Mouse (Mus musculus): ENCODE measurements around the gene Dhrs3. TPM values are rescaled to one million over a fixed set of nuclear protein-coding genes. Genes with fewer than 3 reads are reported as not detected.

The Dhrs3 gene
- 10 to 100 TPM; 16.4 to 22.8 TPM for total RNA-seq (2021)

- intact Hi-C loops (cut with DNase I): loop anchor here (10.0 kb wide), 3 partner anchors 162 to 382 kb away; no protein-coding TSS in a partner anchor
- peak; percentile 84 for DNase-seq
Observed at GRCm38 (mm10) chr4:144892133-144892936, at the start of gene Dhrs3. Gene Dhrs3, plus strand, starts transcription at chr4:144892827.

- intact Hi-C loops (cut with DNase I): no loop called here
- no peak for DNase-seq
Observed at GRCm38 (mm10) chr4:144861756-144862505, 30.7 kb upstream of the Dhrs3 start.

GRCm38 (mm10) chr4:144867926-144868325 lies 24.7 kb upstream of the Dhrs3 start:
- peak; percentile 61 for DNase-seq
- intact Hi-C loops (cut with DNase I): no loop called here

DNA sequence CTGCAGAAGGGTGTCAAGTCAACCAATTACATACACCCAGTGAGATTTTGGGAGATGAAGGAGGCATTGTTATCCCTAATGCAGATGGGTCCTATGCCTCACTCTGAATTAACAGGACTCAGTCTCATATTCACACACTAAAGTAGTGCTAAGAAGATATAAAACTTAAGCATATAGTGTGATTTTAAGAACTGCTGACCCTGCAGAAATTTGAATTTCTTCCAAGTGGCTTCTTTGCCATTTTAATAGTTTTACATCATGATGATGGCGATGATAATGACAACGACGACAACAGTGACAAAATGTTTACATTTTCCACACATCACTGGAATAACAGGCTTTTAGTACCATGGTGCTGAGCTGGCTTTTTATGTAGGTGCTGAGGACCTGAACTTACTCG lies 24.0 kb upstream of the Dhrs3 start:
- intact Hi-C loops (cut with DNase I): no loop called here
- no peak for DNase-seq

- DNase-seq: no peak
- intact Hi-C loops (cut with DNase I): loop anchor here (5.0 kb wide), 1 partner anchor 106 kb away; no protein-coding TSS in a partner anchor
Observed at GRCm38 (mm10) chr4:144872905-144873304, 19.7 kb upstream of the Dhrs3 start.

DNA sequence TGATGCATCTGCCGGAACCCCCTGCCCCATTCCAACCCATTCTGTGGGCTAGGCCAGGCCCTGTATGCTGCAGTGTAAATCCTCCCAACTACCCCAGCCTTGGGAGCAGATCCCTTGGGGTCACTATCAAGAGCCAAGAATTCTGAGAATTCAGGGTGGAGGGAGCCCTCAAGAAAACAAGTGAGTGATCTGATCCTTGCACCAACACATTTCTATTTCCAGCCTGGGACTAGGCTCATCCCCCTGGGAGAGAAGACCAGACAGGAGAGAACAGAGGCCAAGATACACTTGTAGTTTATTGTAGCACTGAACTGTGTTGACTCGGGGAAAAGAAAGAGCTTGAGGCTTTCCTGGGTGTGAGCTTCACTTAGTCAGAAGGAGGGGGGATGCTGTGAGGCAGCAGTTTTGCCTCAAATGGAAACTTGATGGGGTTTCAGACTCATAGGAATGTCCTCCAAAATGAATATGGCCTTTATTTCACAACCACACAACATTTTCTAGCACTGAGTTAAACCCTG lies 17.0 kb upstream of the Dhrs3 start:
- intact Hi-C loops (cut with DNase I): no loop called here
- DNase-seq: no peak

- intact Hi-C loops (cut with DNase I): no loop called here
Observed at GRCm38 (mm10) chr4:144879549-144879948, 13.1 kb upstream of the Dhrs3 start.

GRCm38 (mm10) chr4:144881376-144881775 lies 11.3 kb upstream of the Dhrs3 start:
- DNase-seq: no peak
- intact Hi-C loops (cut with DNase I): no loop called here

More at GRCm38 (mm10) chr4:144879549-144879948, 13.1 kb upstream of the Dhrs3 start:
- DNase-seq: no peak

GRCm38 (mm10) chr4:144882881-144883331 lies 9.7 kb upstream of the Dhrs3 start:
- intact Hi-C loops (cut with DNase I): no loop called here
- peak; percentile 77 for DNase-seq

DNA sequence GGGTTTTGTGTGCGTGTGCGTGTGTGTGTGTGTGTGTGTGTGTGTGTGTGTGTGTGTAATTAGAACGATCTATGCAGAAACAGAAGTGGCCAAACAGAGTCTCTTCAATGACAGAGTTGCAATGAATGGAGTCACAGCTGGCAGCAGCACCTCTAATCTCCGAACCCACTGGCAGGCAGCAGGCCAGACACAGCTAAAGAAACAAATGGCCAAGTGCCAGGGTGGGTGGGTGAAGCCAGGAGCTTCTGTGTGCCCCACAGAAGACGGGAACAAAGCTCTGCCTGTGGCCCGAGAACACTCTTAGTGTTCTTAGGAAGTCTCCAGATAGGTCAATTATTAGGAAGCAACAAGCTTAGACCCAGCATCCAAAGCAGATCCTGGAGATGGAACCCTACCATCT lies 6.2 kb upstream of the Dhrs3 start:
- peak; percentile 89 for DNase-seq
- intact Hi-C loops (cut with DNase I): no loop called here

DNA sequence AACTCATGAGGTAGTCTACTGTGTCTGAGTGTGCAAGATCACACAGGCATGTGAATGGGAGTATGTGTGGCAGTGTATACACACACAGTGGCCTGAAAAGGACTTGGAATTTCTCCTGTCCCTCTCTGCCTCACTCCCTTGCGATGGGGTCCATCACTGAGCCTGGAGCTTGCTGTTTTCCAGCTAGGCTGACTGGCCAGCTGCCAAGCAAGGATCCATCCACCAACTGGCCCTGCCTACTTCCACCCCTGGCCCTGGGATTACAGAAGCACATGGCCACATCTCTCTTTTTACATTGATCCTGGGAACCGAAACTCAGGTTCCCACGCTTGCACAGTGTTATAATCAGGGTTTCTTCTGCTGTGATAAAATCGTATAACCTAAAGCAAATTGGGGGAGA lies 3.9 kb upstream of the Dhrs3 start:
- DNase-seq: peak; percentile 71
- intact Hi-C loops (cut with DNase I): no loop called here

- no peak for DNase-seq
- intact Hi-C loops (cut with DNase I): loop anchor here (10.0 kb wide), 3 partner anchors 165 to 385 kb away; no protein-coding TSS in a partner anchor
Observed at GRCm38 (mm10) chr4:144889505-144890301, 2.9 kb upstream of the Dhrs3 start.

GRCm38 (mm10) chr4:144890690-144891120 lies 1.9 kb upstream of the Dhrs3 start:
- peak; percentile 53 for DNase-seq
- intact Hi-C loops (cut with DNase I): loop anchor here (10.0 kb wide), 3 partner anchors 164 to 384 kb away; no protein-coding TSS in a partner anchor

DNA sequence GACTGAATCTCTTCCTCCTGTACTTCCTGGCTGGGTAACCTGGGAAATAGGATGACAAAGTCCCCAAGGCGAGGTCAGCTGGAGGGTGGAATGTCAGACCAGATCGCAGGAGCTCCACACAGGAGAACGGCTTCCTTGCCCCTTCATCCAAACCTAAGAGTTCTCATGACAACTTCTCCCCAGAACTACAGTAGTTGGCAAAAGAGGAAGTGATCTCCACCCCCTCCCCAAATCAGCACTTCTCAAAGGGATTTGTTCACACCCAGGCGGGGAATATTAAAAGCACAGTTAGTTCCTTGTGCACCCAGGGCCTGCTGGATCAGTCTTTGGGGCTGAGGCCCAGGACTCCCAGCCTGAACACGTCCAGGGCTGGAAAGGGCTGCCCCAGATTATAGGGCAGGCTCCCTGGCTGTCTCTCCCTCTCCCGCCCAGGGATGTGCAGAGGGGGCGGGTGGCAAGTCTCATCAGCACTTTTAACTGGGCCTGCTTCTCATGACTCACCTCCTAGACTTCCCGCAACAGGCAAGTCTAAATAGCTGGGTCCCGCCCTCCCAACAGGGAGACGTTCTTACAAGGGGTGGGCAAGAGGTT lies 1.4 kb upstream of the Dhrs3 start:
- no peak for DNase-seq
- intact Hi-C loops (cut with DNase I): loop anchor here (10.0 kb wide), 3 partner anchors 164 to 384 kb away; no protein-coding TSS in a partner anchor

DNA sequence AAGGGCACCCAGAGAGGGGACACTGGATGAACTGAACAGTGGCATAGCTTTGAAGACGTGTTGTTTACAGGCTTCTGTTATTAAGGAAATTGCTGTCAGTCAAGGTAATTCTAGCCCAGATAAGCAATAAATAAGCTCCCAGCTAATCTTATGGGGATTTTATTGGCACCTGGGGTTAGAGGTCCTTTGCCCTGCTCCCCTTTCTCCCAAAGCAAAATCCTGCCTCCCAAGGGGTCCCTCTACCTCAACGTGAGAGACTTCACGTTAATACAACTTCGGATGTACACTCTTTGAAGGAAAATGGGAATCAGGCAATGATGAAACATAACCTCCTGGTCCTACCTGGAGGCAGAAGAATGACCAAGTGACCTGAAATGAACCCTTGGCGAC lies 889 bp upstream of the Dhrs3 start:
- no peak for DNase-seq
- intact Hi-C loops (cut with DNase I): loop anchor here (10.0 kb wide), 3 partner anchors 163 to 383 kb away; no protein-coding TSS in a partner anchor

GRCm38 (mm10) chr4:144892937-144893272 lies 278 bp downstream of the Dhrs3 start:
- no peak for DNase-seq
- intact Hi-C loops (cut with DNase I): loop anchor here (10.0 kb wide), 3 partner anchors 162 to 382 kb away; no protein-coding TSS in a partner anchor

GRCm38 (mm10) chr4:144893561-144894486 lies 1.2 kb downstream of the Dhrs3 start:
- peak; percentile 29 for DNase-seq
- intact Hi-C loops (cut with DNase I): loop anchor here (10.0 kb wide), 3 partner anchors 161 to 381 kb away; no protein-coding TSS in a partner anchor

DNA sequence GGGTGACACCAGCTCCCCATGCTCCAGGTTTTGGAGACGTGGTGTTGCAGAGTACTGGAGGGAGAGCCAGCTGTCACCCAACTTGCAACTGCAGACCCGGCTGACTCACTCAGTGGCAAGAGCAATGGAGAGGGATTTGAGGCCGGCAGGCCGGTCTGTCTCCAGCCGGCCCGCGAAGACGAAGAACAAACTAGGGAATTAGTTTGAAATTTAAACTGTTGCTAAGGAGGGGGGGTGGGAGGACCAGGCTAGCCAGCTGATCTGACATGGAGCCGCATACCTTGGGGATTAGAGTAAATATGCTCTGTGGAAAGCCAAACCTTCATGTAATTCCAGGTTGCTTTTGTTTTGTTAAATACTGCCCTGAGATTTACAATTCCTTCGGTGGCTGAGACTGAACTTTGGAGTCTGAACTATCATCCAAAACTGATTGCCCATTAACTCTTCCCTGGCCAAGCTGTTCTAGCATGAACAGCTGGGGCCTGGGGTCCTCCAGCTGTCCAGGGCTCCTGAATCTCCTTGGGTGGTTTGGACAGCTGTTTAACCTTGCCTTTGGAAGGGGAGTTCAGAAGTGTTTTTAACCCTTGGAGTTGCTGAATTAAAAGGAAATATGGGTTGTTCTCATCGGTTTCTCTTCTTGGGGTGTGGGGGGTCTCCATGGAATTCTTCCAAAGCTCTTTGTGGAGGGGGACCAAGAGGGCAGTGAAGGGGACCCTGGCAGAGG lies 2.0 kb downstream of the Dhrs3 start:
- peak; percentile 23 for DNase-seq
- intact Hi-C loops (cut with DNase I): loop anchor here (10.0 kb wide), 3 partner anchors 160 to 380 kb away; no protein-coding TSS in a partner anchor

Data from left cerebral cortex, postnatal 4 days (tissue).